8 mouse cellular contexts compared by ENCODE assay signal in genomic region chr7:67910947-67911346, GRCm38 (mm10). TPM values are rescaled to one million over a fixed set of nuclear protein-coding genes. Genes with fewer than 3 reads are reported as not detected.
DNase-seq lines count a peak whose midpoint lies in the region; ATAC-seq lines count a peak whose summit lies in the region.

No protein-coding gene starts in this region.

- ATAC-seq in hindbrain, embryonic 12.5 days (ENCODE audit: low FRiP score), result no peak

- intact Hi-C loops in gastrocnemius, postnatal 36 days (cut with DNase I), result no loop called here

- peaks cover 5% of the 10 kb centered on the region; the same call in 1 of the 2 replicates for H3K4me1 ChIP-seq in hindbrain, embryonic 12.5 days

- H3K4me3 ChIP-seq in hindbrain, embryonic 12.5 days, result no peak overlapping the region

- H3K4me2 ChIP-seq in hindbrain, embryonic 12.5 days (replicated peaks), result peak overlapping the region; percentile 31

- H3K9ac ChIP-seq in hindbrain, embryonic 12.5 days, result no peak overlapping the region

- H3K9me3 ChIP-seq in hindbrain, embryonic 12.5 days (replicated peaks), result no peaks in the 10 kb centered on the region

- DNase-seq in adrenal gland, postnatal 14 days, result peak; percentile 11
- DNase-seq in adrenal gland, adult 18-20 months (ENCODE audit: low spot score in 2 of 2), result no peak
- DNase-seq in embryo, embryonic 10 days (ENCODE audit: low spot score), result peak; percentile 32
- DNase-seq in mesoderm, embryonic 11.5 days (ENCODE audit: low read depth, low spot score), result peak; percentile 45
- DNase-seq in spleen, adult 12 weeks (ENCODE audit: low spot score), result no peak
- DNase-seq in gastrocnemius, postnatal 36 days, result no peak
- no peak for DNase-seq in right cerebral cortex, postnatal 25 days

- WGBS in hindbrain, embryonic 12.5 days, result 36% methylated on average over 3 of the region's 3 CpGs

- H3K27me3 ChIP-seq in hindbrain, embryonic 12.5 days, result no peaks in the 10 kb centered on the region

- H3K27ac ChIP-seq in hindbrain, embryonic 12.5 days, result peak overlapping the region; percentile 57; the same call in 1 of the 2 replicates

- no peaks in the 10 kb centered on the region for H3K36me3 ChIP-seq in hindbrain, embryonic 12.5 days

RNA-seq across cellular contexts. Expression of gene Igf1r, which starts 41.7 kb away (rescaled TPM):
- total RNA-seq in adrenal gland, postnatal 14 days (2021), result 79.5 and 83.6 TPM in 2 replicates
- 100 to 1,000 TPM in 1 of 2 experiments, 10 to 100 TPM in 1; 56.6 to 128 TPM for total RNA-seq in adrenal gland, adult 18-20 months (2021)
- 42.3 and 43.0 TPM in 2 replicates for polyA plus RNA-seq in hindbrain, embryonic 12.5 days (2016; fragmentation: Nextera tagmentation; extraction: Ambion mirVana)
- total RNA-seq in gastrocnemius, postnatal 36 days (2021), result 10 to 100 TPM in 1 of 2 experiments, 1 to 10 TPM in 1; 6.9 to 10.5 TPM

Comparison
In these comparisons a context has a peak if more than half of its experiments do, and no peak if none do; other contexts are left out.
1. DNase-seq: peak in adrenal gland, postnatal 14 days (single experiment), embryo, embryonic 10 days (single experiment) and mesoderm, embryonic 11.5 days (single experiment); none in adrenal gland, adult 18-20 months (0 of 2), spleen, adult 12 weeks (single experiment), gastrocnemius, postnatal 36 days (0 of 2) and right cerebral cortex, postnatal 25 days (single experiment).